Mouse (Mus musculus) heart, postnatal 0 days (tissue): Measurements from ENCODE around the gene Rnf216.

Experiments used
- CTCF ChIP-seq: IDR thresholded peaks from 2 replicates; pipeline ENCODE4 v1.5.1; 2016; ENCODE audit warnings: antibody characterized with exemption, control low read depth, low read depth
- EP300 ChIP-seq: IDR thresholded peaks from 2 replicates; pipeline ENCODE4 v1.6.1; 2016; ENCODE audit warnings: antibody characterized with exemption, low read depth

- TF ChIP-seq CTCF (no peak), EP300 (no peak)
Measured at GRCm38 (mm10) chr5:142994746-142995145, 118.0 kb downstream of the Rnf216 start.
